Mouse (Mus musculus) ES-Bruce4 (cell line): ENCODE measurements around the gene Slc38a7.

Experiments used
- EP300 ChIP-seq: IDR thresholded peaks from 2 replicates; pipeline ENCODE4 v1.6.1; 2011; ENCODE audit warnings: low read depth, low read length; ENCODE audit not compliant: insufficient read depth
- POLR2A ChIP-seq: IDR thresholded peaks from one replicate; pipeline ENCODE4 v1.8.1; 2011; ENCODE audit warnings: low read length; ENCODE audit not compliant: insufficient read depth

GRCm38 (mm10) chr8:95801476-95802064 is 51.8 kb downstream of the Slc38a7 start:
- no peak for TF ChIP-seq POLR2A
- TF ChIP-seq EP300: no peak
